Mouse (Mus musculus) embryonic facial prominence, embryonic 12.5 days (tissue): ENCODE data around the gene Itgb8. TPM values are rescaled to one million over a fixed set of nuclear protein-coding genes. Genes with fewer than 3 reads are reported as not detected.

ENCODE experiments used
- ATAC-seq: fragments of 200-750 bp; cut with Nextera tagmentation; 2 replicates; pipeline ENCODE4 v1.8.0; 2017; ENCODE audit not compliant: insufficient number of reproducible peaks, insufficient read depth, low FRiP score, low TSS enrichment
- H3K27ac ChIP-seq: fragments of 300-500 bp; sonication (generic); 2 replicates; pipeline ENCODE4 v1.5.1; 2016; ENCODE audit warnings: mild to moderate bottlenecking
- H3K27me3 ChIP-seq: fragments of 300-500 bp; sonication (generic); 2 replicates; pipeline ENCODE4 v1.6.1; 2016; ENCODE audit warnings: mild to moderate bottlenecking, moderate library complexity
- H3K36me3 ChIP-seq: fragments of 300-500 bp; sonication (generic); 2 replicates; pipeline ENCODE4 v1.6.1; 2016; ENCODE audit warnings: mild to moderate bottlenecking
- H3K4me1 ChIP-seq: fragments of 300-500 bp; sonication (generic); 2 replicates; pipeline ENCODE4 v1.6.1; 2016
- H3K4me2 ChIP-seq: fragments of 300-500 bp; sonication (generic); replicated peaks from 2 replicates; pipeline ENCODE4 v1.6.1; 2016; ENCODE audit warnings: mild to moderate bottlenecking, moderate library complexity
- H3K4me3 ChIP-seq: fragments of 300-500 bp; sonication (generic); 2 replicates; pipeline ENCODE4 v1.5.1; 2016; ENCODE audit warnings: mild to moderate bottlenecking
- H3K9ac ChIP-seq: fragments of 300-500 bp; sonication (generic); 2 replicates; pipeline ENCODE4 v1.6.1; 2016; ENCODE audit warnings: mild to moderate bottlenecking, moderate library complexity
- H3K9me3 ChIP-seq: fragments of 300-500 bp; sonication (generic); 2 replicates; pipeline ENCODE4 v1.6.1; 2016; ENCODE audit warnings: mild to moderate bottlenecking, moderate library complexity
- WGBS: fragments of 180-500 bp; shearing (Covaris S2); methylation state at CpG from one replicate; pipeline ENCODE4 v1.1.7; 2016; 5-methylcytosine and 5-hydroxymethylcytosine counted together
- polyA plus RNA-seq: library from polyadenylated mRNA; unstranded; fragments of >200 nt; fragmentation: Nextera tagmentation; extraction: Ambion mirVana; gene quantifications from 2 replicates; pipeline ENCODE4 v1.2.1, GENCODE M21; 2016

The Itgb8 gene
- polyA plus RNA-seq, 1 experiment from 2014 or later, result 6.4 TPM

DNA sequence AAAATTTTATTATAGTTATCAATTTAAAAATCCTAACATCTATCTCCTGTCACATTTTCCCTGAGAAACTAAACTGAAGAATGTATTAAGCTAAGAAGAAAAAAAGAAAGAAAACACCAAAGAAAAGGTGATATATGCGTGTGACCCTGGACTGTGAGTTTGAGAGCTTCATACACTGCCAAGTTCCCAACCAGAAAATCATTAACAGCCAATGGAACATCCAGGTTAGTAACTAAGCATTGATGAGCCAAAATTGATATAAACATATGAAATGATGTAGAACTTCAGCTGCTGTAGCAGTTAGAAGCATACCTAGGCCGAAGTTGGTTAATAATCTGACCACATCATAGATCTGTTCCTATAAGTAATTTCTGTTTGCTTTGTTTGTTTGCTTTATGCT, 6.8 kb downstream of the Itgb8 start:
- Histone ChIP-seq H3K27me3 (no peaks in the 10 kb centered on the region), H3K36me3 (no peaks in the 10 kb centered on the region), H3K4me3 (no peak overlapping the region), H3K9ac (no peak overlapping the region), H3K9me3 (no peaks in the 10 kb centered on the region), H3K4me2 (no peak overlapping the region), H3K4me1 (0 out of 2 replicates have a peak, but pooled peaks cover 6% of the 10 kb centered on the region), H3K27ac (no peak overlapping the region)
- WGBS, result 92% methylated on average over 2 of the region's 2 CpGs
- ATAC-seq, result no peak

DNA sequence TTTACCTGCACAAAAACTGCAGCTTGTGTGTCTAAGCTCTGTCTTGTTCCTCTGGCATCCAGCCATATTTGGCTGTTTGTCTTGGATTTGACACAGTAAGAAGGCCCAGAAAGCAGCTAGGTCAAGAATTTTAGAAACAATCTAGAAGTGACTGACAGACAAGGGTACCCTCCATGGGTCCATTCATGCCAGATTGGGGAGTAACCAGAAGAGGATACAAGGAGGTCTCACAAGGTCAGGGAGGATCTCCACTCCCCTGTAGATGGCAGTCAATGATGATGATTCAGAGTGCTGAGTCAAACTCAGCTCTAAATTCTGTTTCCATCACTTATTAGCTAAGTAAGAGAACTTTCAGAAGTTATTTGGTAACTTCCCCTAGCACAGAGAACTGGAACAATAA, 8.2 kb downstream of the Itgb8 start:
- no peak for ATAC-seq
- H3K4me3 ChIP-seq, result no peak overlapping the region
- H3K4me1 ChIP-seq, result 0 out of 2 replicates have a peak, but pooled peaks cover 6% of the 10 kb centered on the region
- H3K9ac ChIP-seq, result no peak overlapping the region
- no peak overlapping the region for H3K27ac ChIP-seq
- no peaks in the 10 kb centered on the region for H3K27me3 ChIP-seq
- H3K9me3 ChIP-seq, result no peaks in the 10 kb centered on the region
- H3K4me2 ChIP-seq, result no peak overlapping the region
- no peaks in the 10 kb centered on the region for H3K36me3 ChIP-seq

DNA sequence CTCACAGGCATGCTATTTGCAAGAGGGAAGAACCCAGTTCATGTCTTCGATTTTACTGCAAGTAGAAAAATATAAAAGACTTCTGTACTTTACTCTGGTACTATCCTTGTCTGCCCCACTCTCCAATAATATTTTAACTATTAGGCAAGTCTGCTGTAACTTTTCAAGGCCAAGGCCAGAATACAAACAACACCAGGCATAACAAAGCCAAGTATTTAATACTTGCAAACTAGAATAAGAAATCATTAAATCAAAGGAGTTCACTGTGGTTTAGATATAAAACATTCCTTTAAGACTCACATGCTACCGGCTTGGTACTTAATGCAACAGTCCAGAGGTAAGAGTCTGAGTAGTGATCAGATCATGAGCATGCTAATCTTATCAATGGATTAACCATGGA, 9.0 kb downstream of the Itgb8 start:
- WGBS, result 85% methylated on average over 2 of the region's 2 CpGs

GRCm38 (mm10) chr12:119227898-119228297, 10.7 kb downstream of the Itgb8 start:
- H3K4me2 ChIP-seq, result no peak overlapping the region
- no peaks in the 10 kb centered on the region for H3K9me3 ChIP-seq
- no peaks in the 10 kb centered on the region for H3K27me3 ChIP-seq
- no peak for ATAC-seq
- H3K36me3 ChIP-seq, result no peaks in the 10 kb centered on the region
- H3K4me3 ChIP-seq, result no peak overlapping the region
- no peaks in the 10 kb centered on the region for H3K4me1 ChIP-seq
- no peak overlapping the region for H3K27ac ChIP-seq
- H3K9ac ChIP-seq, result no peak overlapping the region
- WGBS, result 54% methylated on average over 1 of the region's 1 CpGs

More for the DNA sequence above, 9.0 kb downstream of the Itgb8 start:
- Histone ChIP-seq H3K4me3 (no peak overlapping the region), H3K27ac (no peak overlapping the region), H3K9me3 (no peaks in the 10 kb centered on the region), H3K36me3 (no peaks in the 10 kb centered on the region), H3K27me3 (no peaks in the 10 kb centered on the region), H3K4me2 (no peak overlapping the region), H3K9ac (no peak overlapping the region), H3K4me1 (0 out of 2 replicates have a peak, but pooled peaks cover 1% of the 10 kb centered on the region)
- no peak for ATAC-seq

GRCm38 (mm10) chr12:119224699-119225098, 13.9 kb downstream of the Itgb8 start:
- Histone ChIP-seq H3K27me3 (no peaks in the 10 kb centered on the region), H3K9ac (no peak overlapping the region), H3K4me2 (no peak overlapping the region), H3K4me3 (no peak overlapping the region), H3K4me1 (no peaks in the 10 kb centered on the region), H3K9me3 (no peaks in the 10 kb centered on the region), H3K36me3 (no peaks in the 10 kb centered on the region), H3K27ac (no peak overlapping the region)
- ATAC-seq, result no peak

- ATAC-seq, result no peak
- no peaks in the 10 kb centered on the region for H3K9me3 ChIP-seq
- no peak overlapping the region for H3K27ac ChIP-seq
These were observed 19.2 kb downstream of the Itgb8 start for GRCm38 (mm10) chr12:119219409-119219808.

GRCm38 (mm10) chr12:119217700-119218265, 20.8 kb downstream of the Itgb8 start:
- Histone ChIP-seq H3K27me3 (no peaks in the 10 kb centered on the region), H3K36me3 (no peaks in the 10 kb centered on the region), H3K9ac (no peak overlapping the region), H3K27ac (no peak overlapping the region), H3K4me1 (no peaks in the 10 kb centered on the region), H3K4me2 (no peak overlapping the region), H3K4me3 (no peak overlapping the region), H3K9me3 (no peaks in the 10 kb centered on the region)
- no peak for ATAC-seq

More at GRCm38 (mm10) chr12:119219409-119219808, 19.2 kb downstream of the Itgb8 start:
- Histone ChIP-seq H3K9ac (no peak overlapping the region), H3K4me3 (no peak overlapping the region), H3K4me1 (no peaks in the 10 kb centered on the region), H3K36me3 (no peaks in the 10 kb centered on the region), H3K4me2 (no peak overlapping the region), H3K27me3 (no peaks in the 10 kb centered on the region)
- 84% methylated on average over 1 of the region's 1 CpGs for WGBS

DNA sequence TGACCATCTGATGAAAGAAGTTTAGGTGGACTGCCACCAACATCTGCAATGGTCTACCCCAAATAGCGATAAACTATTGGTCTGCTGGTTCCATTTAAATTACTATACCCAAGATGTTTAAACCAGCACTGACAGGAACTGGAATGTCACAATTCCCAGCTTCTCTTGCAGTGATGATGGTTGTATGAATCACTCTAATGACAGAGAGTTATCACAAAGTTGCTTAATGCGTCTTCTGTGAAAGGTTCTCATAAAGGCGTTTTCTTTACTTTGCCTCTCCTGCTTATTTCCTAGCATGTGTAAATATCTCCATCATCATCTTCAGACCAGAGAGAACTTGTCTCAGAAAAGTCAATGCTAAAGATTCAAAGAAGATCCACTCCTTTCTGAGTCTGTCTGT, 23.4 kb downstream of the Itgb8 start:
- no peak for ATAC-seq
- no peak overlapping the region for H3K9ac ChIP-seq
- no peaks in the 10 kb centered on the region for H3K4me1 ChIP-seq
- H3K27ac ChIP-seq, result no peak overlapping the region
- H3K9me3 ChIP-seq, result no peaks in the 10 kb centered on the region
- no peak overlapping the region for H3K4me2 ChIP-seq
- H3K36me3 ChIP-seq, result no peaks in the 10 kb centered on the region
- no peaks in the 10 kb centered on the region for H3K27me3 ChIP-seq
- H3K4me3 ChIP-seq, result no peak overlapping the region
- WGBS, result 98% methylated on average over 3 of the region's 3 CpGs

DNA sequence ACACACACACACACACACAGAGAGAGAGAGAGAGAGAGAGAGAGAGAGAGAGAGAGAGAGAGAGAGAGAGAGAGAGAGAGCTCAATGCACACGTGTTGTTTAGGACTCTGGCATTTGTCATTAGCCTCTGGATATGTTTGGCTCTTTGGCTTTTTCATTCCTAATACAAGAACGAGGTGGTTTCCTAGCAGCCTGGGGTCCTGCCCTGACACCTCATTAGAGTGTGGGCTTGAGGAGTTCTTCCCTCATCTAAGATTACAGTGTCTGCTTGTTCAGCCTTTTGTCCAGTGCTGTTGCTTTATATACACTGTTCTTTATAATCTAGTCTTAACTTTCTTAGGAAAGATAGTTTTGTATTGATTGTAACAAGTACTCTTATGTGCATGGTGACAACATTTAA, 27.1 kb downstream of the Itgb8 start:
- Histone ChIP-seq H3K27me3 (no peaks in the 10 kb centered on the region), H3K4me1 (no peaks in the 10 kb centered on the region), H3K4me3 (no peak overlapping the region), H3K27ac (no peak overlapping the region), H3K4me2 (no peak overlapping the region), H3K9ac (no peak overlapping the region), H3K36me3 (no peaks in the 10 kb centered on the region), H3K9me3 (no peaks in the 10 kb centered on the region)
- no peak for ATAC-seq
- WGBS, result 34% methylated on average over 2 of the region's 2 CpGs

DNA sequence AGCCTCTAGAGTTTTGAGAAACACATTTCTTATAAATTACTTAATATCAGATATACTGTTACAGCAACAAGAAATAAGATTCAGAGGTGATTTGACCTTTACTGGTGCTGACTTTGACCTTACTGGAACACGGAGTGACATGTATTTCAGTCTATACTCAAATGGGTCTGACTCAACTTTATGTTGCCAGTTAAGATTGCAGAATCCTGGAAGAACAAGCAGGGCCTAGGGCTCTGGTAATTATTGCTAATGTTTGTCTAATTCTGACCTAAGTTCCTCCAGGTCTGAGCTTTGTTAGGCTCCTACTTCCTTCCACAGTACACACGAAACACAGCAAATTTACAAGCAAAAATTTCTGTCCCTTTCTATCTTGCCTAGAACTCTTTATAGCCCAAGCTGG, 28.0 kb downstream of the Itgb8 start:
- Histone ChIP-seq H3K27ac (no peak overlapping the region), H3K4me1 (no peaks in the 10 kb centered on the region), H3K9me3 (no peaks in the 10 kb centered on the region), H3K36me3 (no peaks in the 10 kb centered on the region), H3K27me3 (no peaks in the 10 kb centered on the region), H3K9ac (no peak overlapping the region), H3K4me3 (no peak overlapping the region), H3K4me2 (no peak overlapping the region)
- whole genome bisulfite sequencing, result 69% methylated on average over 2 of the region's 2 CpGs
- no peak for ATAC-seq

GRCm38 (mm10) chr12:119210073-119210425, 28.6 kb downstream of the Itgb8 start:
- Histone ChIP-seq H3K4me2 (no peak overlapping the region), H3K27ac (no peak overlapping the region), H3K27me3 (no peaks in the 10 kb centered on the region), H3K9ac (no peak overlapping the region), H3K36me3 (no peaks in the 10 kb centered on the region), H3K4me3 (no peak overlapping the region), H3K4me1 (no peaks in the 10 kb centered on the region), H3K9me3 (no peaks in the 10 kb centered on the region)
- no peak for ATAC-seq
- WGBS, result 94% methylated on average over 1 of the region's 1 CpGs

DNA sequence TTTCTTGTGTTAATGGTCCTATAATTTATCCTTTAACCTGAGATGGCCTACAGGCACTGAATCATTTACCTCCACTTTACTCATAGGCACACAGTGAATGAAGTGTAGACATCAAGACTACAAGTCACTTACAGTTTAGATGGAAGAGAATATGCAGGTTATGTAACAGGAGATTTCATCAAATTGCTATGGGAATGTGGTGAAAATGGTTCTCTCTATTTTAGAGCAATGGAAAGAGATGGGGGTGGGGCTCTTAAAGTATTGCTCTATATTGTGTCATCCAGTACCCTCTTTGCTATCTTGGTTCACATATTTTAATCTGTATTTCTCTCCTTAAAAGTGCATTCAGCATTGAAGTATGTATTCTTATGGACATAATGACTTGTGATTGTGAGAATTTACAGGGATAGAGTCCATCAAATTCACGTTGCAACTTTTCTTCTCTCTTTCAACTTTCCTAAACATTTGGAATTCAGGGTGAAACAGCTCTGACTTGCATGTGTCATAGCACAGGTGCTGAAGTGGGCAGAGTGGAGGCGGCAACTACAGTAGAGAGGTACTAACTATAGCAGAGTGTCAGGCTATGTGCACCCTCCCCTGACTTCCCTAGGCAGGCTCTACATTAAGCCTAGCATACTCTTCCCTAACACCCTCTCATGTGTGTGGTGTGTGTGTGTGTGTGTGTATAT, 29.1 kb downstream of the Itgb8 start:
- Histone ChIP-seq H3K9ac (no peak overlapping the region), H3K4me3 (no peak overlapping the region), H3K4me1 (no peaks in the 10 kb centered on the region), H3K9me3 (no peaks in the 10 kb centered on the region), H3K4me2 (no peak overlapping the region), H3K36me3 (no peaks in the 10 kb centered on the region), H3K27me3 (no peaks in the 10 kb centered on the region), H3K27ac (no peak overlapping the region)
- ATAC-seq, result no peak
- WGBS, result 97% methylated on average over 2 of the region's 2 CpGs
